Mouse (Mus musculus): Measurements from ENCODE around the gene Fam189a2. TPM values are rescaled to one million over a fixed set of nuclear protein-coding genes. Genes with fewer than 3 reads are reported as not detected.

Fam189a2 gene
- total RNA-seq, 4 experiments from 2014 or later: 44.4 to 62.9 (median 52.5) TPM

GRCm38 (mm10) chr19:23972881-23973649 lies 57.8 kb downstream of the Fam189a2 start:
- DNase-seq (ENCODE audit: low spot score): peak; percentile 65

- no peak for DNase-seq (ENCODE audit: low spot score)
Observed at GRCm38 (mm10) chr19:23971391-23971790, 59.4 kb downstream of the Fam189a2 start.

GRCm38 (mm10) chr19:23970374-23970773 lies 60.4 kb downstream of the Fam189a2 start:
- no peak for DNase-seq (ENCODE audit: low spot score)

- no peak for DNase-seq (ENCODE audit: low spot score)
Observed at GRCm38 (mm10) chr19:23968862-23969225, 62.0 kb downstream of the Fam189a2 start.

- no peak for DNase-seq (ENCODE audit: low spot score)
Observed at GRCm38 (mm10) chr19:23968125-23968861, 62.5 kb downstream of the Fam189a2 start.

- peak; percentile 72 for DNase-seq (ENCODE audit: low spot score)
Observed at GRCm38 (mm10) chr19:23967156-23967555, 63.7 kb downstream of the Fam189a2 start.

GRCm38 (mm10) chr19:23966376-23966775 lies 64.4 kb downstream of the Fam189a2 start:
- no peak for DNase-seq (ENCODE audit: low spot score)

- no peak for DNase-seq (ENCODE audit: low spot score)
Observed at GRCm38 (mm10) chr19:23964401-23964910, 66.4 kb downstream of the Fam189a2 start.

- peak; percentile 66 for DNase-seq (ENCODE audit: low spot score)
Observed at GRCm38 (mm10) chr19:23961516-23961915, 69.3 kb downstream of the Fam189a2 start.

- DNase-seq (ENCODE audit: low spot score): no peak
Observed at GRCm38 (mm10) chr19:23960831-23961447, 69.9 kb downstream of the Fam189a2 start.

GRCm38 (mm10) chr19:23960275-23960674 lies 70.5 kb downstream of the Fam189a2 start:
- DNase-seq (ENCODE audit: low spot score): peak; percentile 58

GRCm38 (mm10) chr19:23959870-23960269 lies 70.9 kb downstream of the Fam189a2 start:
- no peak for DNase-seq (ENCODE audit: low spot score)

GRCm38 (mm10) chr19:23958925-23959324 lies 71.9 kb downstream of the Fam189a2 start:
- DNase-seq (ENCODE audit: low spot score): no peak

GRCm38 (mm10) chr19:23957563-23957962 lies 73.3 kb downstream of the Fam189a2 start:
- no peak for DNase-seq (ENCODE audit: low spot score)

- no peak for DNase-seq (ENCODE audit: low spot score)
Observed at GRCm38 (mm10) chr19:23956299-23956975, 74.4 kb downstream of the Fam189a2 start.

GRCm38 (mm10) chr19:23955461-23955860 lies 75.4 kb downstream of the Fam189a2 start:
- no peak for DNase-seq (ENCODE audit: low spot score)

GRCm38 (mm10) chr19:23948301-23949000 lies 82.4 kb downstream of the Fam189a2 start:
- no peak for DNase-seq (ENCODE audit: low spot score)

- DNase-seq (ENCODE audit: low spot score): no peak
Observed at GRCm38 (mm10) chr19:23947871-23948270, 82.9 kb downstream of the Fam189a2 start.

- DNase-seq (ENCODE audit: low spot score): no peak
Observed at GRCm38 (mm10) chr19:23946751-23947150, 84.1 kb downstream of the Fam189a2 start.

- no peak for DNase-seq (ENCODE audit: low spot score)
Observed at GRCm38 (mm10) chr19:23946026-23946685, 84.7 kb downstream of the Fam189a2 start.

Measured in heart, adult 8-10 months (tissue).